ENCODE assay signal across 13 mouse cellular contexts in the genomic region with DNA sequence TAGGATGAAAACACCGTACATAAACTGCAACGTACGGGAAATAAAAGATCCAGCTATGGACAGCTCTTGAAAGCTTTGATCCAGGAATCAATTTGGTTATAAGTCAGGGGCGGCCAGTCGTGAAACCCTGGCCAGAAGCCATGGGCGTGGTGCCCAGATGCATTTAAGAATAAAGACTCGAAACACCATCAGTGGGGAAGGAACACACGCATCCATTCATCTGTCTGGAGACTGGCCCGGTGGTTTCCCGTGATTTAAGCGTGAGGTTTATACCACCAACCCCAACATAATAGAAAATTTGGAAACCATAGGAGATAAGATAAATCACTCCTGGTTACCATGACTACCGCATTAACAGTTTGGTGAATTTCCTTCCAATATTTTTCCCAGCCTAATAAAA. TPM values are rescaled to one million over a fixed set of nuclear protein-coding genes. Genes with fewer than 3 reads are reported as not detected.
DNase-seq lines count a peak whose midpoint lies in the region; ATAC-seq and TF ChIP-seq lines count a peak whose summit lies in the region.
"Had no signal": no experiment of that assay in that cellular context is flagged by ENCODE, and none has a peak within 500 bp of the region (broad histone marks: within the 10 kb centered on the region; RNA-seq: fewer than 3 reads in every experiment).

No protein-coding gene starts in this region.

- TF ChIP-seq EP300 in lung, postnatal 0 days (IDR thresholded peaks at IDR 0.05) = no peak

- ATAC-seq in lung, embryonic 14.5 days (ENCODE audit: insufficient read depth) = no peak
- no peak for ATAC-seq in lung, postnatal 0 days
- ATAC-seq in hindbrain, postnatal 0 days = no peak
- ATAC-seq in neural tube, embryonic 13.5 days (ENCODE audit: low read depth) = peak; percentile 41
- ATAC-seq: liver, embryonic 12.5 days had no signal

- DNase-seq in cerebellum, postnatal 10 days = peak; percentile 71 to 78
- DNase-seq in cerebellum, adult 18-20 months = no peak
- DNase-seq in lung, embryonic 14.5 days = peak; percentile 34
- DNase-seq in lung, postnatal 0 days (ENCODE audit: low spot score) = no peak
- DNase-seq in hindbrain, postnatal 0 days (ENCODE audit: low spot score) = peak; percentile 73
- DNase-seq in frontal cortex, postnatal 14 days (ENCODE audit: low spot score in 2 of 2) = no peak
- no peak for DNase-seq in urinary bladder, postnatal 10 days (ENCODE audit: low spot score)
- DNase-seq: adrenal gland, postnatal 10 days; heart, postnatal 4 days had no signal

- 47% methylated on average over 12 of the region's 12 CpGs for WGBS in lung, embryonic 14.5 days
- WGBS in lung, postnatal 0 days = 46% methylated on average over 12 of the region's 12 CpGs
- WGBS in hindbrain, postnatal 0 days = 14% methylated on average over 12 of the region's 12 CpGs
- 17% methylated on average over 12 of the region's 12 CpGs for WGBS in neural tube, embryonic 13.5 days

- no peak overlapping the region for H3K27ac ChIP-seq in lung, embryonic 14.5 days (ENCODE audit: low read depth)
- no peak overlapping the region for H3K27ac ChIP-seq in lung, postnatal 0 days (ENCODE audit: low read length)
- peak overlapping the region; percentile 74; the same call in 1 of the 2 replicates for H3K27ac ChIP-seq in hindbrain, postnatal 0 days
- H3K27ac ChIP-seq in neural tube, embryonic 13.5 days (replicated peaks) = peak overlapping the region; percentile 84
- H3K27ac ChIP-seq: left cerebral cortex, adult 2 months; liver, embryonic 12.5 days had no signal

- no peaks in the 10 kb centered on the region for H3K4me1 ChIP-seq in lung, embryonic 14.5 days (ENCODE audit: insufficient read depth)
- no peaks in the 10 kb centered on the region for H3K4me1 ChIP-seq in lung, postnatal 0 days (ENCODE audit: insufficient read depth, low read depth, low read length)
- peaks cover 22% of the 10 kb centered on the region for H3K4me1 ChIP-seq in hindbrain, postnatal 0 days (ENCODE audit: insufficient read depth, low read length)
- peaks cover 77% of the 10 kb centered on the region for H3K4me1 ChIP-seq in neural tube, embryonic 13.5 days (replicated peaks)
- H3K4me1 ChIP-seq: liver, embryonic 12.5 days had no signal

- H3K27me3 ChIP-seq in lung, embryonic 14.5 days (ENCODE audit: insufficient read depth, low read length) = no peaks in the 10 kb centered on the region
- H3K27me3 ChIP-seq in lung, postnatal 0 days (replicated peaks; ENCODE audit: insufficient read depth, low read length) = no peaks in the 10 kb centered on the region
- no peaks in the 10 kb centered on the region for H3K27me3 ChIP-seq in hindbrain, postnatal 0 days (ENCODE audit: insufficient read depth, low read length)
- H3K27me3 ChIP-seq in neural tube, embryonic 13.5 days = no peaks in the 10 kb centered on the region
- H3K27me3 ChIP-seq: liver, embryonic 12.5 days had no signal

- no peak overlapping the region for H3K4me3 ChIP-seq in lung, embryonic 14.5 days (ENCODE audit: low read depth, low read length)
- no peak overlapping the region for H3K4me3 ChIP-seq in lung, postnatal 0 days (ENCODE audit: low read depth, low read length)
- no peak overlapping the region for H3K4me3 ChIP-seq in hindbrain, postnatal 0 days (ENCODE audit: low read length)
- no peak overlapping the region for H3K4me3 ChIP-seq in neural tube, embryonic 13.5 days
- H3K4me3 ChIP-seq: left cerebral cortex, adult 2 months; liver, embryonic 12.5 days had no signal

- no peak for TF ChIP-seq CTCF in lung, embryonic 14.5 days (IDR thresholded peaks at IDR 0.05; ENCODE audit: low read depth)
- TF ChIP-seq CTCF in lung, postnatal 0 days (IDR thresholded peaks at IDR 0.05) = no peak
- TF ChIP-seq CTCF in hindbrain, postnatal 0 days (IDR thresholded peaks at IDR 0.05; ENCODE audit: low read depth) = no peak

- no peak overlapping the region for H3K9ac ChIP-seq in lung, embryonic 14.5 days
- H3K9ac ChIP-seq in lung, postnatal 0 days (replicated peaks; ENCODE audit: low read depth) = no peak overlapping the region
- no peak overlapping the region for H3K9ac ChIP-seq in hindbrain, postnatal 0 days (replicated peaks; ENCODE audit: low read length)
- no peak overlapping the region; the same call in 1 of the 2 replicates for H3K9ac ChIP-seq in neural tube, embryonic 13.5 days
- H3K9ac ChIP-seq: liver, embryonic 12.5 days had no signal

- no peaks in the 10 kb centered on the region for H3K36me3 ChIP-seq in lung, embryonic 14.5 days (ENCODE audit: insufficient read depth)
- no peaks in the 10 kb centered on the region for H3K36me3 ChIP-seq in lung, postnatal 0 days (ENCODE audit: insufficient read depth, low read length)
- H3K36me3 ChIP-seq in hindbrain, postnatal 0 days (ENCODE audit: insufficient read depth, low read length) = no peaks in the 10 kb centered on the region
- H3K36me3 ChIP-seq in neural tube, embryonic 13.5 days = 0 out of 2 replicates have a peak, but pooled peaks cover 4% of the 10 kb centered on the region
- H3K36me3 ChIP-seq: liver, embryonic 12.5 days had no signal

- H3K4me2 ChIP-seq in lung, embryonic 14.5 days = no peak overlapping the region
- H3K4me2 ChIP-seq in lung, postnatal 0 days (replicated peaks; ENCODE audit: low read depth, low read length) = no peak overlapping the region
- peak overlapping the region; percentile 31 for H3K4me2 ChIP-seq in hindbrain, postnatal 0 days (ENCODE audit: low read depth, low read length)
- peak overlapping the region; percentile 30 for H3K4me2 ChIP-seq in neural tube, embryonic 13.5 days
- H3K4me2 ChIP-seq: liver, embryonic 12.5 days had no signal

- H3K9me3 ChIP-seq in lung, embryonic 14.5 days (ENCODE audit: low read depth, low read length) = no peaks in the 10 kb centered on the region
- no peaks in the 10 kb centered on the region for H3K9me3 ChIP-seq in lung, postnatal 0 days (ENCODE audit: low read length)
- H3K9me3 ChIP-seq in hindbrain, postnatal 0 days (ENCODE audit: low read length) = no peaks in the 10 kb centered on the region
- H3K9me3 ChIP-seq in neural tube, embryonic 13.5 days = no peaks in the 10 kb centered on the region
- H3K9me3 ChIP-seq: liver, embryonic 12.5 days had no signal

RNA-seq across cellular contexts. Expression of a gene that starts 16.9 kb away (rescaled TPM):
- 2.2 and 2.3 TPM in 2 replicates for polyA plus RNA-seq in lung, embryonic 14.5 days (2014; fragmentation: Nextera tagmentation; extraction: Ambion mirVana)
- polyA plus RNA-seq in lung, postnatal 0 days (2015; fragmentation: Nextera tagmentation; extraction: Ambion mirVana) = 0.19 and 0.43 TPM in 2 replicates
- 79.8 and 88.4 TPM in 2 replicates for total RNA-seq in hindbrain, postnatal 0 days (2014; rRNA removed)
- polyA plus RNA-seq in hindbrain, postnatal 0 days (2015; fragmentation: Nextera tagmentation; extraction: Ambion mirVana) = 43.8 and 46.4 TPM in 2 replicates
- 39.1 and 43.2 TPM in 2 replicates for polyA plus RNA-seq in neural tube, embryonic 13.5 days (2015; fragmentation: Nextera tagmentation; extraction: Ambion mirVana)
- total RNA-seq: gastrocnemius, adult 18-20 months had no signal

Comparison
In these comparisons a context has a peak if more than half of its experiments do, and no peak if none do; other contexts are left out.
1. DNase-seq: peak in cerebellum, postnatal 10 days (2 of 2), lung, embryonic 14.5 days (single experiment) and hindbrain, postnatal 0 days (single experiment); none in cerebellum, adult 18-20 months (0 of 2), lung, postnatal 0 days (single experiment), frontal cortex, postnatal 14 days (0 of 2) and urinary bladder, postnatal 10 days (single experiment).
2. H3K27ac ChIP-seq: peak in hindbrain, postnatal 0 days (single experiment) and neural tube, embryonic 13.5 days (single experiment); none in lung, embryonic 14.5 days (single experiment) and lung, postnatal 0 days (single experiment).
3. H3K4me2 ChIP-seq: peak in hindbrain, postnatal 0 days (single experiment) and neural tube, embryonic 13.5 days (single experiment); none in lung, embryonic 14.5 days (single experiment) and lung, postnatal 0 days (single experiment).
4. RNA of a gene that starts 16.9 kb away (polyA plus RNA-seq): 43.8 to 46.4 TPM in hindbrain, postnatal 0 days and 39.1 to 43.2 TPM in neural tube, embryonic 13.5 days; 2.2 to 2.3 TPM in lung, embryonic 14.5 days and 0.19 to 0.43 TPM in lung, postnatal 0 days; every median in the first group is over 10 times any median in the second.